ENCODE assay signal across 14 mouse cellular contexts in the genomic region with DNA sequence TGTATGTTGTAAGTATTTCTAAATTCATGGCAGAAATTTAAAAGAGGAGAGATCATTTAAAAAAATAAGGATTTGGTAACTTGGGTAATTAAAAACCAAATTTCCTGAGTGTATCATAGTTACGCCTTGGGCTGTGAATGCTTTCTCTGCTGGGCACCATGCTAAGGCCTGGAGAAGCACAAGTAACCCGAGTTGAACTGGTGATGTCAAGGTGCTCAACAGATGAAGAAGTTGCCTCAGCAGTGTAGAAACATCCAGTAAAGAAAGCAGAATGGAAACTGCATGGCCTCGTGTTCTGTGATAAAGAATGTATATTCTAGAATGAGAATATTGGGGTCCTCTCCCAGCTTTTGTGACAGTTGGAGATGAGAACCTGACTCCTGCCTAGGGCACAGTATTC.
"Had no signal": no experiment of that assay in that cellular context is flagged by ENCODE, and none has a peak within 500 bp of the region (broad histone marks: within the 10 kb centered on the region; RNA-seq: fewer than 3 reads in every experiment).

No protein-coding gene starts in this region.

- H3K9ac ChIP-seq: limb, embryonic 12.5 days; lung, embryonic 15.5 days; midbrain, embryonic 13.5 days; stomach, embryonic 15.5 days had no signal

- H3K4me1 ChIP-seq: lung, embryonic 15.5 days; midbrain, embryonic 13.5 days; stomach, embryonic 15.5 days had no signal

- H3K27me3 ChIP-seq: limb, embryonic 12.5 days; lung, embryonic 15.5 days; megakaryocyte, embryonic 14.5 days; midbrain, embryonic 13.5 days; stomach, embryonic 15.5 days had no signal

- H3K27ac ChIP-seq: layer of hippocampus, adult 2 months; limb, embryonic 12.5 days; lung, embryonic 15.5 days; macrophage; midbrain, embryonic 13.5 days; stomach, embryonic 15.5 days had no signal

- DNase-seq: kidney, adult 11 months; kidney, adult 9 months; kidney, postnatal 10 days; kidney, postnatal 4 days; lung, postnatal 14 days; right cerebral cortex, postnatal 14 days; thymus, postnatal 4 days had no signal

- ATAC-seq: midbrain, embryonic 13.5 days had no signal

- H3K36me3 ChIP-seq: limb, embryonic 12.5 days; lung, embryonic 15.5 days; midbrain, embryonic 13.5 days; stomach, embryonic 15.5 days had no signal

- H3K4me3 ChIP-seq: layer of hippocampus, adult 2 months; limb, embryonic 12.5 days; lung, embryonic 15.5 days; megakaryocyte, embryonic 14.5 days; midbrain, embryonic 13.5 days; stomach, embryonic 15.5 days had no signal

- H3K4me2 ChIP-seq: limb, embryonic 12.5 days; lung, embryonic 15.5 days; midbrain, embryonic 13.5 days; stomach, embryonic 15.5 days had no signal

- H3K9me3 ChIP-seq: limb, embryonic 12.5 days; lung, embryonic 15.5 days; megakaryocyte, embryonic 14.5 days; midbrain, embryonic 13.5 days; stomach, embryonic 15.5 days had no signal
